Mouse (Mus musculus) forebrain, embryonic 12.5 days (tissue): ENCODE results near the gene Gm11985. TPM values are rescaled to one million over a fixed set of nuclear protein-coding genes. Genes with fewer than 3 reads are reported as not detected.
"Not testable (repeated sequence)": the region's sequence is repeated elsewhere in the genome, so short reads cannot be mapped to it uniquely, and the experiment has no call there.

Source experiments
- ATAC-seq: fragments of 200-750 bp; cut with Nextera tagmentation; 2 replicates; pipeline ENCODE4 v1.8.0; 2017; ENCODE audit warnings: moderate TSS enrichment; ENCODE audit not compliant: low FRiP score
- H3K27ac ChIP-seq: fragments of 300-500 bp; sonication (generic); 2 replicates; pipeline ENCODE4 v1.5.1; 2016; ENCODE audit warnings: mild to moderate bottlenecking
- H3K27me3 ChIP-seq: fragments of 300-500 bp; sonication (generic); 2 replicates; pipeline ENCODE4 v1.6.1; 2016; ENCODE audit warnings: mild to moderate bottlenecking
- H3K36me3 ChIP-seq: fragments of 300-500 bp; sonication (generic); replicated peaks from 2 replicates; pipeline ENCODE4 v1.6.1; 2016; ENCODE audit warnings: mild to moderate bottlenecking
- H3K4me1 ChIP-seq: fragments of 300-500 bp; sonication (generic); 2 replicates; pipeline ENCODE4 v1.6.1; 2016
- H3K4me2 ChIP-seq: fragments of 300-500 bp; sonication (generic); 2 replicates; pipeline ENCODE4 v1.6.1; 2016; ENCODE audit warnings: mild to moderate bottlenecking, moderate library complexity
- H3K4me3 ChIP-seq: fragments of 300-500 bp; sonication (generic); replicated peaks from 2 replicates; pipeline ENCODE4 v1.5.1; 2016; ENCODE audit warnings: mild to moderate bottlenecking
- H3K9ac ChIP-seq: fragments of 300-500 bp; sonication (generic); 2 replicates; pipeline ENCODE4 v1.6.1; 2016; ENCODE audit warnings: mild to moderate bottlenecking
- H3K9me3 ChIP-seq: fragments of 300-500 bp; sonication (generic); 2 replicates; pipeline ENCODE4 v1.6.1; 2016
- WGBS: fragments of 180-500 bp; shearing (Covaris S2); methylation state at CpG from one replicate; pipeline ENCODE4 v1.1.7; 2016; 5-methylcytosine and 5-hydroxymethylcytosine counted together
- polyA plus RNA-seq: library from polyadenylated mRNA; unstranded; fragments of >200 nt; fragmentation: Nextera tagmentation; extraction: Ambion mirVana; gene quantifications from 2 replicates; pipeline ENCODE4 v1.2.1, GENCODE M21; 2016

Gm11985 gene
- polyA plus RNA-seq: not detected in 2 replicates

DNA sequence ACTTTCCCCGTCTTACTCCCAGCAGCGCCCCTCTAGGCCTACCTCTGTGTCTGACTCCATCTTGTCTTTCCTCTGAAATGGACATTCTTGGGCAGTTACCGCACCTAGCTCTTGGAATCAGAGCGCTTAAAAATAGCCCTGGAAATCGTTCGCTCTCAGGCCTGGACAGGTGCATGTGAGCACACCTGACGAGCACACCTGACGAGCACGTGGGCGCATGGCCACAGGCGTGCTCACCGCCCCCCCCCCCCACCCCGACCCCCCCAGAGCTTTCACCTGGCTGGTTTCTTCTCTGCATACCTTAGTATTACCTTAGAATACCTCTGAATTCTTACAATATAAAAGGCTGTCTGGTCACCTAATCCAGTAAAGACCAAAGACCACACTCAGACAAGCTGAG is at the start of gene Gm11985:
Gm11985 (minus strand) TSS at position 101 of the 400 bp plus-strand sequence.
- WGBS: 87% methylated on average over 13 of the region's 13 CpGs
- no peak for ATAC-seq

DNA sequence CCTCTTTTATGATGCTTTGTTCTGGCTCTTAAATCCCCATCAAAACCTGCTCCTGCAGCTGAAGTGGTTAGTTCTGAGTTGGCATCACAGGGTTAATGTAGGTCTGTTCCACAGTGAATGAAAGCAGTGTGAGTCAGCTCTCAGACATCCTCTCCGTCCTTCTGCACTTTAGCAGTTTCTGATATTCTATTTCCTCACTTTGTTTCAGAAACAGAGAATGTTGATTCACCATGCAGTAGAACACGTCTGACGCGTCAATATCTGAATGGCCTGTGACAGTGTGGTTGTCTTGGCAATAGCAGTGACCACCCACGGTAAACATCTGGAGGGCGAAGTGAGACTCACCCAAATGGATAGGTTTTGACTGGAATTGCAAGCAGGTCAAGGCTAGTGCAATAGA is 49.3 kb upstream of the Gm11985 start:
- 89% methylated on average over 6 of the region's 6 CpGs for WGBS
- H3K9me3 ChIP-seq: no peaks in the 10 kb centered on the region
- H3K4me2 ChIP-seq: no peak overlapping the region
- H3K4me1 ChIP-seq: no peaks in the 10 kb centered on the region
- no peaks in the 10 kb centered on the region for H3K27me3 ChIP-seq
- H3K27ac ChIP-seq: no peak overlapping the region
- ATAC-seq: no peak
- no peaks in the 10 kb centered on the region for H3K36me3 ChIP-seq
- no peak overlapping the region for H3K9ac ChIP-seq
- H3K4me3 ChIP-seq: no peak overlapping the region

More for the DNA sequence above, at the start of gene Gm11985:
- no peak within 1 kb of the TSS for H3K4me3 ChIP-seq
- H3K27ac ChIP-seq: no peak within 1 kb of the TSS
- H3K4me1 ChIP-seq: peaks cover 3% of the 10 kb centered on the region; the same call in 1 of the 2 replicates
- H3K36me3 ChIP-seq: no peaks in the 10 kb centered on the region
- no peak within 1 kb of the TSS for H3K4me2 ChIP-seq
- H3K27me3 ChIP-seq: 0 out of 2 replicates have a peak, but pooled peaks cover 11% of the 10 kb centered on the region
- H3K9ac ChIP-seq: no peak within 1 kb of the TSS
- H3K9me3 ChIP-seq: no peaks in the 10 kb centered on the region

DNA sequence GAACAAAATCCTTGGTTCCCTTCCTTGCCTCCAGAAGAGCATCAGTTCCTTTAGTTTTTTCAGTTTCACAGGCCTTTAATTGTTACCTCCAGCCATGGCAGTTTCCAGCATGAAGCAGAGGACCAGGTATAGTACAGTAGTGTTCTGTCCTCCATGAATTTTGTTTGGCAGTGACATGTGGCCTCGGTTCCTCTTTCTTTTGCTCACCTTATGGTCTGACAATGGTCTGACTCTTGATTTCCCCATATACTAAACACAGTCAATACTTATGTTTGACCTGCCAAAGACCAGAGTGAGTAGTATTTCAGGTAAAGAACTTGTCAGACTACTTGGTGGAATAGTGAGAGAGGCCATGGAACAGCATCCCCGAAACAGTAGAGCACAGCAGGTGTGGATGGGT is 48.4 kb upstream of the Gm11985 start:
- no peak for ATAC-seq
- no peak overlapping the region for H3K4me3 ChIP-seq
- no peak overlapping the region for H3K4me2 ChIP-seq
- WGBS: 89% methylated on average over 2 of the region's 2 CpGs
- no peaks in the 10 kb centered on the region for H3K4me1 ChIP-seq
- no peaks in the 10 kb centered on the region for H3K36me3 ChIP-seq
- no peaks in the 10 kb centered on the region for H3K27me3 ChIP-seq
- H3K27ac ChIP-seq: no peak overlapping the region
- H3K9ac ChIP-seq: no peak overlapping the region
- H3K9me3 ChIP-seq: no peaks in the 10 kb centered on the region

DNA sequence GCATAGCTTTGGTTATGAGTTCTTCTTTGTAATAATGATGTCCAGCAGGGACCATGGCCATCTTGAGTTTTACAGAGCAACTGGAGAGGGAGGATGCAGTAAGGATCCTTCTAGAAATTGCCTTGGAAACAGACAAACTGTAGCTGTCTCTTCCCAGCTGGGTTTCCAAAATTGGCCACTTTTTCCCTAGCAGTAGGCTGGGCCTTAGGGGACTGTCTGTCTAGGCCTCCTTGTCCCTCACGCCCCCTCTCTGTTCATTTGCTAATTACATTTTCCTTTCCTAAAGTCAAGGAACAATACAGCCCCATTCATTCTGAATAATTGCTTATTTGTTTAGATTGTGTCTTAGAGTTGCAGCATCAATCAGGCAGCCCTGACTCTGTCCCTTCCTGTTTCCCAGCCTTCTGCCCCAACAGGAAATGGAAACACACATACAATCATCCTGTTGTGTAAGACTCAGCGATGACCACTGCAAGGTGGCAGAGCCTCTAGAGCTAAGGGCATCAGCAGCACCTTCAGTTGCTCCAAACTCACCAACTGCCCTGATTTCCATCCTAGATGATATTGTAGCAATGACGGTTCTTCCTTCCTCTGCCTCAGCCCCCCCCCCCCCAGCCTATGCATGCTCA is 46.7 kb upstream of the Gm11985 start:
- Histone ChIP-seq H3K4me3 (no peak overlapping the region), H3K27ac (no peak overlapping the region), H3K9me3 (no peaks in the 10 kb centered on the region), H3K27me3 (no peaks in the 10 kb centered on the region), H3K4me1 (no peaks in the 10 kb centered on the region), H3K4me2 (no peak overlapping the region), H3K36me3 (no peaks in the 10 kb centered on the region), H3K9ac (no peak overlapping the region)
- no peak for ATAC-seq
- WGBS: 59% methylated on average over 3 of the region's 3 CpGs

DNA sequence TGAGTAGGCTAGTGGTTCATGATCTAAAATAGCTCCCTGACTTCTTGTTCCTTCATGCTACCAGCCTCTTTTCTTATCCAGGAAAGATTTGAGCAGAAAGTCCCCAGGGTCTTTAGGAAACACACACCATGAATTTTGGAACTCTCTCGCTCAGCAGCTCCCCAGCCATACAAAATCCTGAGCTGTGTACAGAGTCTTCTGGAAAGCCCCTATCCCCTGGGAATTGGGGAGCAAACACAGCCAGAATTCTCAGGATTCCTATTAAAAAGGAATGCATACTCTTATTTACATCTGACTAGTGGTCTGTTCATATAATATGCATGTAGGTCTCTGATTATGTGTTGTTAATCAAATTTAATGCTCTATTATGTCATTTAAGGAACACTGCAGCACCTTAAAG is 46.1 kb upstream of the Gm11985 start:
- Histone ChIP-seq H3K4me1 (no peaks in the 10 kb centered on the region), H3K4me2 (no peak overlapping the region), H3K4me3 (no peak overlapping the region), H3K9ac (no peak overlapping the region), H3K36me3 (no peaks in the 10 kb centered on the region), H3K9me3 (no peaks in the 10 kb centered on the region), H3K27ac (no peak overlapping the region), H3K27me3 (no peaks in the 10 kb centered on the region)
- WGBS: 79% methylated on average over 1 of the region's 1 CpGs
- no peak for ATAC-seq

DNA sequence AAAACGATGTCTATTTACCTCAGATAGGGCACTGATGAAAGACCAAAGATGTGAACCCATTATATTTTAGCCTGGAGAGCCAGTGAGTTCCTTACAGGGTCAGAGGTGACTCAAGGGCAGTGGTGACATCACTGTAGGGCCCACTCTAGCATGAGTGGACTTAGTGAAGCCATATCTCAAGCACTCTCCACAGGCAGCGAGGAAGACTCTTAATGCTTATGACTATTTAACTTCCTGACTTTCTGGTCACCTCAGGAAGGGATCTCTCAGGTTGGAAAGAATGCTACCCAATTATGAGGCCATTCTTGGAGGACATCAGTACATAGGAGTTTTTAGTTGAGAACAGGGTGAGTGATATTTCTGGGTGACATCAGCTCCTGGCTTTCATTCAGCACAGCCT is 45.0 kb upstream of the Gm11985 start:
- no peaks in the 10 kb centered on the region for H3K36me3 ChIP-seq
- ATAC-seq: no peak
- no peak overlapping the region for H3K4me3 ChIP-seq
- no peak overlapping the region for H3K9ac ChIP-seq
- no peaks in the 10 kb centered on the region for H3K27me3 ChIP-seq
- H3K27ac ChIP-seq: no peak overlapping the region
- no peaks in the 10 kb centered on the region for H3K4me1 ChIP-seq
- 79% methylated on average over 2 of the region's 2 CpGs for WGBS
- H3K9me3 ChIP-seq: no peaks in the 10 kb centered on the region
- no peak overlapping the region for H3K4me2 ChIP-seq

DNA sequence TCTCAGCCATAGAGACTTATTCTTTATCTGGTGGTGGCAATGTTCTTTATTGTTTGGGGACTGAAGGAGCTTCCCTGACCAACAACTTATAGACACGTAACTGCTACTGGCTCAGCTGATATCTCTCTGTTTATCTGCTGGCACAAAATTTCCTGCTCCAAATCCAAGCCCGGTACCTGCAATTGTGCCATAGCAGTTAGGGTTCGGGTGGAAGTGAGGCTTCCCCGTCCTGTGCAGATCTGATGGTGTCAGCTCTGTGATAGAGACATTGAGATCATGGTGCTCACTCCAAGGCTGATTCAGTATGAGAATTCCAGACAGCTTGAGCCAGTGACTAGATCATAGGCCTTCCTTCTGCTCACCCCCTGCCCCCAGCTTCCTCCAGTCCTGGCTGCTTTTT is 43.6 kb upstream of the Gm11985 start:
- Histone ChIP-seq H3K27ac (no peak overlapping the region), H3K27me3 (no peaks in the 10 kb centered on the region), H3K4me1 (no peaks in the 10 kb centered on the region), H3K4me2 (no peak overlapping the region), H3K36me3 (no peaks in the 10 kb centered on the region), H3K9ac (no peak overlapping the region), H3K9me3 (no peaks in the 10 kb centered on the region), H3K4me3 (no peak overlapping the region)
- no peak for ATAC-seq
- WGBS: 93% methylated on average over 4 of the region's 4 CpGs

DNA sequence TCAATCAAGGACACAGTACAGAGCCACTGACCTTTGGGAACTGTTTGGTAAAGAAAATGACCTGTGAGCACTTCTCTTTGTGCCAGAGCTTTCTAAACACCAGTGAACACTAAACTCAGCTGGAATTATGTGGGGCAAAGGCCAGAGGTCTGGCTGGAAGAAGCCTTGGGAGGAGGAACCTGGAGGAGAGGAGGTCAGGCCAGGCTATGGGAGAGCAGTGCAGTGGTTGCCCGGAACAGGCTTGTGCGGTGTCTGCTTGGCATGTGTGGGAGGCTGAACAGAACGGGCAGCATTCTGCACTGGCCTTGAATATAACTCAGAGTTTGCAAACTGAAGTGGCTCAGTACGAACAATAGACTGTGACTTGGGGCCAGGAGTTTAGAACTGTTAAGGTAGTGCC is 41.6 kb upstream of the Gm11985 start:
- H3K27ac ChIP-seq: no peak overlapping the region
- no peak overlapping the region for H3K4me3 ChIP-seq
- H3K9me3 ChIP-seq: no peaks in the 10 kb centered on the region
- 88% methylated on average over 4 of the region's 4 CpGs for WGBS
- H3K36me3 ChIP-seq: no peaks in the 10 kb centered on the region
- no peak overlapping the region for H3K4me2 ChIP-seq
- ATAC-seq: no peak
- no peak overlapping the region for H3K9ac ChIP-seq
- H3K4me1 ChIP-seq: no peaks in the 10 kb centered on the region
- H3K27me3 ChIP-seq: no peaks in the 10 kb centered on the region

DNA sequence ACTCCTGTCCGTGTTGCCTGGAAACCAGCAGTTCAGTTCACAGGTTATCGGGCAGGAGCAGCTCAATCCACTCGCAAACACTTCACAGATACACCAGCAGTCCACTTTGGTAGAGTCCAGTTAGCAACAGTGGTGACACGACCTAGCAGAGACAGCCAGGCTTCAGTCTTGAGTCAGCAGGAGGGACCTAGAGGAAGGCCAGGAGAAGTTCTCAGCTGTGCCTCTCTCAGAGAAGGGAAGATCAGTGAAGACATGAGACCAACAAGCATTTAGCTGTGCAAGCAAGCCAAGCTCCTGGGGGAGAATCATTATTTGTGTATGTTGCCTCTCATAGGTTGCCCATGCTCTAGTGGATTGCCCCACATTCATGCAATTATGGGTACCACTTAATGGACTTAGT is 39.7 kb upstream of the Gm11985 start:
- Histone ChIP-seq H3K4me1 (no peaks in the 10 kb centered on the region), H3K9ac (no peak overlapping the region), H3K27me3 (no peaks in the 10 kb centered on the region), H3K4me3 (no peak overlapping the region), H3K9me3 (no peaks in the 10 kb centered on the region), H3K36me3 (no peaks in the 10 kb centered on the region), H3K27ac (no peak overlapping the region), H3K4me2 (no peak overlapping the region)
- ATAC-seq: no peak
- 88% methylated on average over 4 of the region's 4 CpGs for WGBS

DNA sequence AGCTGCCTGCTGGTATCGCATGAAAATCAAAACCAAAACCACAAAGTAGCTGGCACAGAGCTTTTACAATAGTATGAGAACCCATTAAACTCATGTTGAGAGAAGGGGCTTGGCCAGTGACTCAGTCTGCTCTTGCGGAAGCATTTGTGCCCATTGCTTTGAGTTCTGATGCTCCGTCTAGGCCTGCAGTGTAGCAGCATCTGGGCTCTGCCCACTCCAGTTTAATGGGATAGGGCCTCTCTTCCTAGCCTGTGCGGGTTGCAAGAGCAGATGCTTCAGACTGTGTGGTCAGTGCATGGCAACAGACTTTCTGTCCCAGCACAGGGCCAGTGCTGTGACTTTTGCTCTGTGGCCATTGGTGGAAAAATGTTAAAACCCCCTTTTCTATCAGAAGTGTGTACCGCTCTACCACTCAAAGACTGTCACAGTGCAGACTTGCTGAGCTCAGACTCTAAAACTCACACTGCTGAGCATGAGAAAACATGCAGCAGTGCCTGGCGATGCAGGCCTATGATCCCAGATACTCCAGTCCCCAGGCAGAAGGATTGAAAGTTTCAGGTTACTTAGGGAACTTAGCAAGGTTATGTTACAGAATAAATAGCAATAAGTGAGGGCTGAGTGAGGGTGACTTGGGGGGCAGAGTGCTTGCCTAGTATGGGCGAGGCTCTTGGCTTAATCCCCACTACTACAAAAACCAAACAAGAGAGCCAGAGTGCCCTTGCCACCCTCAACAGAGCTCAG is 38.6 kb upstream of the Gm11985 start:
- no peak overlapping the region for H3K9ac ChIP-seq
- no peaks in the 10 kb centered on the region for H3K27me3 ChIP-seq
- no peak overlapping the region for H3K4me3 ChIP-seq
- H3K27ac ChIP-seq: no peak overlapping the region
- H3K4me1 ChIP-seq: no peaks in the 10 kb centered on the region
- H3K4me2 ChIP-seq: no peak overlapping the region
- no peak for ATAC-seq
- no peaks in the 10 kb centered on the region for H3K9me3 ChIP-seq
- WGBS: 80% methylated on average over 7 of the region's 7 CpGs
- H3K36me3 ChIP-seq: no peaks in the 10 kb centered on the region

DNA sequence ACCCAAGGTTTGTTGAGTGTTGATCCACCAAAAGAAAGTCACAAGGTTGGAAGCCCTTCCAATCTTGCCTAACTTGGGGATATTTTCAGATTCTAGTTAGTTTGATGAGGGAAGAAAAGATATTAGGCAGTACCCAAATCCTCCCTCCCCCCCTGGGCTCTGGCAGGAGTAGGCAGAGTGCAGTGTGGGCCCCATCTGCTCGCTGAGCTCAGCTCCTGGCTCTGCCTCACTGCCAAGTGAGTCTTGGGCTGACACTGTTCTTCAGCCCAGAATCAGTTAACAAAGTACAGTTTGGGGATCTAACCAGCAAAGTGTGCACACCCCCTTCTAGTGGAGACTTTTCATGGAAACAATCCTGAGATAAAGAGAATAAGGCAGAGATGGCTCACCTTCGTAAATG is 37.8 kb upstream of the Gm11985 start:
- no peaks in the 10 kb centered on the region for H3K27me3 ChIP-seq
- no peak overlapping the region for H3K4me3 ChIP-seq
- 69% methylated on average over 2 of the region's 2 CpGs for WGBS

DNA sequence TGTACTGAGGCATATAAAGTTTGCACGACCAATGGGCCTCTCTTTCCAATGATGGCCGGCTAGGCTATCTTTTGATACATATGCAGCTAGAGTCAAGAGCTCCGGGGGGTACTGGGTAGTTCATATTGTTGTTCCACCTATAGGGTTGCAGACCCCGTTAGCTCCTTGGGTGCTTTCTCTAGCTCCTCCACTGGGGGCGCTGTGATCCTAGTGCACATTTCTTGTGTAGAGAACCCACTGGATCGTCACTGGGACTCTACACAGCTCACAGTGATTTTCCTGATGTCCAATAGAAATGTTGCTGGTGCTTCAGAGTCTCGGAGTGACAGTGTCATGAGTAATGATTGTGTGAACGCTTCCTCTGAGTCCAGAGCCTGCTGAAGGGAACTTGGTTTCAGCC is 33.5 kb upstream of the Gm11985 start:
- not testable (repeated sequence) for H3K27me3 ChIP-seq, H3K4me3 ChIP-seq, H3K4me2 ChIP-seq, H3K36me3 ChIP-seq, H3K9me3 ChIP-seq, H3K9ac ChIP-seq, H3K27ac ChIP-seq, ATAC-seq, H3K4me1 ChIP-seq
- 77% methylated on average over 8 of the region's 8 CpGs for WGBS

More for the DNA sequence above, 37.8 kb upstream of the Gm11985 start:
- Histone ChIP-seq H3K9me3 (no peaks in the 10 kb centered on the region), H3K4me1 (no peaks in the 10 kb centered on the region), H3K36me3 (no peaks in the 10 kb centered on the region), H3K27ac (no peak overlapping the region), H3K9ac (no peak overlapping the region), H3K4me2 (no peak overlapping the region)
- no peak for ATAC-seq

DNA sequence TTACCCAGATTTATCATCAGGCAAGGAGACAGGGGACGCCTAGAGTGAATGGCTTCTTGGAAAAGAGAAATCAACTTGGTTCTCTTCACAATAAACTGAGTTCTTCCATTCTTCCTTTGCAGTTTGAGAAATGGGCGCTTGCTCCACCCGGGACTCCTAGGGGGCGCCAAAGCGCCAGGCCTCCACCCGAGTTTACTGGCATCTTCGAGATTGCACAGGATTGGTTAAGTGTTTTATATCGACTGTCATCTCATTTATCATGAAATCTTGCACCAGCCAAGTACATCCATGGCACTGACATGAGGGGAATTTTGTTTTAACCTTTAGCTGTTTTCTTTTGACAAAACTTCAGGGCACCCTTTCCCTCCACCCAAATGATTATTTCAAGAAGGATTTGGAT is 27.3 kb upstream of the Gm11985 start:
- no peak overlapping the region for H3K9ac ChIP-seq
- WGBS: 14% methylated on average over 8 of the region's 8 CpGs
- H3K27ac ChIP-seq: no peak overlapping the region
- peaks cover 26% of the 10 kb centered on the region for H3K4me1 ChIP-seq
- H3K4me3 ChIP-seq: no peak overlapping the region
- H3K4me2 ChIP-seq: no peak overlapping the region
- ATAC-seq: no peak
- H3K27me3 ChIP-seq: peaks cover 40% of the 10 kb centered on the region
- H3K9me3 ChIP-seq: no peaks in the 10 kb centered on the region
- H3K36me3 ChIP-seq: no peaks in the 10 kb centered on the region
